Mouse (Mus musculus) urinary bladder, postnatal 14 days (tissue): Measurements from ENCODE around the gene Mylk4.

ENCODE experiments used
- DNase-seq: peaks from one replicate; pipeline ENCODE4 v3.0.0; 2021; ENCODE audit warnings: low spot score

Mylk4 gene

DNA sequence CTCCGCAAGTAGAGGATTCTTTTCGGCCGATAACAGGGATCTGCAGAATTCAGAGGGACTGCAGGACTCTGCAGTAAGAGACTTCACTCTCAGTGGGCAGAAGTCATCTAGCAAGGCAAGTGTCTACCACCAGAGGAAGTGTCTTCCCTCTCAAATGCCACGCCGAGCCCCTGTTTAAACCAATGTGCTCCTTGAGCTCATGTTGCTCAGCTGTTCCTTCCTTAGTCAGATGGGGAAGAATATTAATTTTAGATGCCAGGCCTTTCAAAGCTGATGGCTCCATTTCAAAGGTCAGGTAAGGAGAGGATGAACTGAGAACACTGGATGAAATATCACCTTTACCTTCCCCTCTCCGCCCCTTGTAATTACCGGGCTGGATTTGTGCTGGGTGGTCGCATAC lies at the start of gene Mylk4:
Gene Mylk4 (minus strand): TSS at position 139 of the 400 bp plus-strand sequence.
- no peak for DNase-seq

DNA sequence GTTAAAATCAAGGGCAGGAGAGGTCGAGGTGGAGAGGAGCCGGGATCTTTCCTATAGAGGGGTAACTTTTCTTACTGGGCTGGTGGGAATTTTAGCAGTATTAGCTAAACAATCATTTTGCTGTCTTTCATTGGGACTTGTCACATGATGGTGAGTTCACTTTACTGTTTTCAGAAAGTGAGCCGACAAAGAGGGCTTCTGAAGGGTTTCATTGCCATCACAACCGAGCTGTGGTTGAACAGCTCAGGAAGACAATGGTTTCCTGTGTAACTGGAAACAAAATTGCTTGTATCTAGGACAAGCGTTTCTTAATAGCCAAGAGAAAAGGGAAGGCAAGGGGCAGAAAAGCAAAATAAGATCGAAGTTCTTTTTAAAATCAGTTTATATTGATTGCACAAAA lies 49.5 kb upstream of the Mylk4 start:
- no peak for DNase-seq

DNA sequence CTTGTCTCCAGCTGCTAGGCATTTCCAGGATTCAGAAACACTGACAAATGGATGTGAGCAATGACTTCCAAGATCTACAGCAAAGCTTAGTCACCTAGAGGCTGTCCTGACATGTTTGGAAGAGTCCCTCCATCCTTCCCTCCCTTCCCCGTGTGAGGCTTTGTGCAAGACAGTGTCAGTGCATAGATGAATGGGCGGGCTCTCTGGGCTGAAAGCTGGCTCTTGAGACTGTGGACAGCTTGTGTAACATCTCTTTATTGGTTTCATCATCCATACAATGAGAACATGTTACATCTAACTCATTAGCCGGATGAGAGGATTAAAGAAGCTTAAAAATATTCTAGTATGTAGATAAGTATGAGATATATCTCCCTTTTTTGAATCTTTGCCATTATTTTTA lies 49.0 kb upstream of the Mylk4 start:
- DNase-seq: no peak

GRCm38 (mm10) chr13:32831505-32832273 lies 47.9 kb upstream of the Mylk4 start:
- DNase-seq: no peak

GRCm38 (mm10) chr13:32828886-32829285 lies 45.1 kb upstream of the Mylk4 start:
- DNase-seq: no peak

DNA sequence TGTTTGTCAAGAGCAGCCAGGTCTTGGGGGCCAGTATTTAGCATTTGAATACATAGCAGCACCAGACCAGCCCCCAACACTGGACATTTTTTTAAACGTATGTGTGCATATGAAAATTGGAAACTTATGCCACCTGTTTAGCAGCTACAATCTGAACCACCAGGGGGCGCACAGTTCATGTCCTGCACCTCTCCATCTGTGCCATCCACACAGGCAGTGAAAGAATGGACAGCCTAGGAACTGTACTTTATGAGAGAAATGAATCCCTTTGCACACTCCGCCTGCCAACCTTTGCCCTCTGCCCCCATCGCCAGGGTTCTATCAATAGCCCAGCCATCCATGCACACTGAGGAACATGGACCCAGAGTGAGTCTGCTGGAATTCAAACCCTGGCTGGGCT lies 44.2 kb upstream of the Mylk4 start:
- DNase-seq: peak; percentile 55

- DNase-seq: no peak
These were observed 43.5 kb upstream of the Mylk4 start for GRCm38 (mm10) chr13:32827111-32827822.

GRCm38 (mm10) chr13:32825546-32825945 lies 41.8 kb upstream of the Mylk4 start:
- DNase-seq: no peak

DNA sequence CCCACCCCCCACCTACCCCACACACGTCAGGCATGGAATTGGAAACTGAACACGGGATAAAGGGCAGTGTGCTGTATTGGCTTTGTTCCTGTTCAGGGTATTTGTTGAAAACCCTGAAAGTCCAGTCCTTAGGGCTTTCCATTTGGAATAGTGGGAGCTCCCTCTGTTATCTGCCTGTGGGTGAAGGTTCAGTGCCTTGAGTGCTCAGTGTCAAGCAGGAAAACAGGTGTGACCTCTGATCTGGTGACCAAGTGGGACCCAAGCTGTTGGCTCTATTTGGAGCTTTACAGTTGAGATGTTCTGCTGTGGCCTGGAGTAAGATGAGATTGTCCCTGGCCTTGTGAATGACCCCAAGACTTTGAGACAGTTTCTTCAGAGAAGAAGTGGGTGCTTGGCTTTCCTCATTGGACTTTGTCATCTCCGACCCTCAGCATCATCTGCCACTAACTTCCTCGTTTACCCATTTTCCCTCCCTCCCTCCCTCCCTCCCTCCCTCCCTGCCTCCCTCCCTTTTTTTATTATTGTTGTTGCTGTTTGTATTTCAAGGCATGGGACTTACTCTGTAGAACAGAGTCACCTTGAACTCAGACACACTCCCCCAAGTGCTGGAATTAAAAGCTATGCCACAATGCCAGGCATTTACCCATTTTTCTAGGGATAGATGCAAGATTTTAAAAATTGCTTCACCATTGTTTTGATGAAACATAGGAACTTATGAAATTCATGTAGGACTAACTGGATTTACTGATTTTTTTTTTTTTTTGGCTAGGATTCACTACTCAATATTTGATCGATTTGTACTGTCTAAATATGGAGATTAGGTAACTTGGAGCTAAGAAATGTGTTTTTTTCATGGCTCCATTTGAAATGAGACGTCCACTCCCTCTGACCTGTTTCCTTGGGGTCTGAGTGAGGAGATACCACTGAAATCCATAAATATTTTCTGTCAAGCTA lies 40.9 kb upstream of the Mylk4 start:
- DNase-seq: no peak

DNA sequence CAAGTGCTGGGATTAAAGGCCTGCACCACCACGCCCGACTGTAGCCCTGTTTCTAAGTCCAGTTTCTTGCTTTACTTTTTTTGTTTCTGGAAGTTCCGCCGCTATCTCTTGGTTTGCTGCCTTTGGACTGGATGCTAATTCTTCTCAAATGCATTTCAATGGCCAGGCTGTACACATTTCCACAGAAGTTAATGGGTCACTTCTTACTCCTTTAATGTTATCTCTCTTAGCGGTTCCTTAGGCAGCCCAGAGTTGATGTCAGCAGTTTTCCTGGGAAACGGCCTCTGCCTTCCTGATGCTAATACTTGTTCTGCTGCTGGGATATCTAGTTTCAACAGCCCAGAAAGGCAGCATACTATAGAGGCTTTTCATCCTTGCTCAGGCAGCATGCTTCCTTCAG lies 39.4 kb upstream of the Mylk4 start:
- DNase-seq: no peak

DNA sequence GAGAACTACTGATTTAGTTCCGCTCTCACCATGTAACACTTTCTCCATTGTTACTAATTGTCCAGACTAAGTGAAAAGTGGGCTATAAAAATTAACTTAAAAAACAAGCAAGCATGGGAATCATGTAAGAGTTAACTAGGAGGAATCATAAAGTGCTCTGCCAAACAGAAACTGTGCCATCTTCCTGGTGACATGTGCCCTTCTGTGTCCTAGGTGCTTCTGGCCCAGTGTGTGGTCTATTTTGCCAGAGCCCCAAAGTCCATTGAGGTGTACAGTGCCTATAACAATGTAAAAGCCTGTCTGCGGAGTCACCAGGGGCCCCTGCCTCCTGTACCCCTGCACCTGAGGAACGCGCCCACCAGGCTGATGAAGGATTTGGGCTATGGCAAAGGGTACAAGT lies 37.9 kb upstream of the Mylk4 start:
- DNase-seq: no peak

DNA sequence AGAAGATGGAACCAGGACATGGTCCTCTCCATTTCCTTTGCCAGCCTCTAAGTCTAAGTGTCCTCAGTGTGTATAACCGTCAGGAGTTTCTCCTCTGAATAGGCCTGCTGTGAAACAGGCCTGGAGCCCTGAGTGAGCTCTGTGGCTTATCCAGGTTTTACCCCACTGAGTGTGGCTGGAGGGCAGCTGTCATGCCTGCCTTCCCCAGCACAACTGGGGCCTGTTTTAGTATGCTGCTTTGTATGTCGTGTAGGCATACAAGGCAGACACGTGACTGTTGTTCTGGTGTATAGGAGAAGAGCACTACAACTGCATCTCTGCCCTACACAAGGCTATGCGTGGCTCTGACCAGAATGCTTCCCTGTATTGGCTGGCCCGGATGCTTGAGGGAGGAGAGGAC lies 36.2 kb upstream of the Mylk4 start:
- DNase-seq: no peak

- DNase-seq: no peak
These were observed 35.5 kb upstream of the Mylk4 start for GRCm38 (mm10) chr13:32819241-32819640.

DNA sequence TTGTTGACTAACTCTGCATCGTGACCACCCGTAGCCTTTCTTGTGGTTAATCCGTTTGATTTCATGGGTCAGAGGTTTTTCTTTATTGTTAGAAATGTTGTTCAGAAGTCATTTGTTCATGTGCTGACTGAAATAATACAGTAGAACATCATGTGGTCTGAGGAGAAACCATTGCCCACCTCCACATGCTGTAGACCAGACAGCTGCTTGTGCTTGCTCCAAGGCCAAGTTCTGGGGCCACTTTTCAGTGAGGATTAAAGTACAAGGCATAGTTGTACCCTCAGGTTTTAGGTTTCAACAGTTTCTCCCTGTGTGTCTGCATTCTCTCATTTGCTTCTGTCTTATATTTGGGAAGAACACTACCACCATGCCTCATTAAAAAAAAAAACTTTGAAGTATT lies 23.9 kb upstream of the Mylk4 start:
- DNase-seq: no peak

GRCm38 (mm10) chr13:32806820-32807219 lies 23.1 kb upstream of the Mylk4 start:
- DNase-seq: peak; percentile 10

DNA sequence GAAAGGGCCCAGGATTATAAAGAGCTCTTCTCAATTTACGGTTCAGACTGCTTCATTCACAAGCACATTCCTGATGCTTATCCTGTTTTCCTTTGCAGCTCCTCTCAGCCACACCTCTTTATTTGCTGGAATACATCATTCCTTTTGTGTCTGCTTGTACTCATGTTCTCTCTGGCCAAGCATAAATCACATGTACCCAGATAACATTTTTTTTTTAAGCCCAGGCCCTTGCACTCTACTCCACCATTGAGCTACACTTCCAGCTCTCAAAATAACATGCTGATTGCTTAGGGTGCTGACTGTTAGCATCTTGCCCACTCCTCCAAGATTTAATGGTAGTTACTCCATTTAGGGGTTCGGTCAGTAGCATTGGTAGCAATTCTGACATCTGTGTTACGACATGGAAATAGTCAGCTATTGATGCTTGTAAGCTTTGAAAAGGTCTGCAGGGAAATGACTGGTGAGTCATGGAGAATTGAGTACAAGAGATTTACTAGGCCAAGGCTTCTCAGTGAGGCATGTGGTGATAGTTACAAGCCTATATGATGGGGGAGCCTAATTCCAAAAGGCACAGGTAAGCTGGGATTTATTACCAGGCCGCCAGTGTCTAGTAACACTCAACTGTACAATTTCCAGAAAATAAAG lies 20.1 kb upstream of the Mylk4 start:
- DNase-seq: no peak

- peak; percentile 44 for DNase-seq
These were observed 18.7 kb upstream of the Mylk4 start, which contains the start of gene D930007J09Rik for GRCm38 (mm10) chr13:32802259-32803081. TSS of gene D930007J09Rik (minus strand) at chr13:32802849.

DNA sequence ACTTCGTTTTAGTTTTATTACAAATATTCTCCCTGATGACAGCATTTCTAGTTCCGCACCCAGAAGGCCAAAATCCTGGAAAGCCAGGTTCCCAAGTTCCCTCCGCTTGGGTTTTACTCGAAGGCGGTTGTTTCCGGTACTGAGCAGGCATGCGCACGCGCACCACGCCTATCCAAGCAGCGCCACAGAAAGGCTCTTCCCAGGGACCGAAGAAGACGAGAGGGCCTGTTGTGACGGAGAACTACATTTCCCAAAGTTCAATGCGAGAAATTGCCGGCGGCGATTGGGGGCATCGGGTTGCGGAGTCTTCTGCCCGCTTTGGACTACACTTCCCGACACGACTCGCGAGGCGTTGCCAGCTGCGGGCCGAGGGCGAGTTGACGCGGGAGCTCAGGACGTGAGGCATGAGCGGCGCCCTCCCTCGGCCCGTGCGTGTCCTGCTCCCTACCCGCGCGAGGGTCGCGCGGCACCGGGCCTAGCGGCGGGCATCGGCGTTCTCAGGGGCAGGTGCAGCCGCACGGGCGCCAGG lies 18.0 kb upstream of the Mylk4 start, which contains the start of gene Wrnip1:
Gene Wrnip1 (plus strand): TSS at position 346 of the 529 bp plus-strand sequence.
- peak; percentile 98 for DNase-seq

- no peak for DNase-seq
These were observed 17.1 kb upstream of the Mylk4 start for GRCm38 (mm10) chr13:32800859-32801258.

GRCm38 (mm10) chr13:32799131-32799530 lies 15.4 kb upstream of the Mylk4 start:
- DNase-seq: no peak

- DNase-seq: no peak
These were observed 13.3 kb upstream of the Mylk4 start for GRCm38 (mm10) chr13:32797085-32797484.
